Mouse (Mus musculus) heart, postnatal 14 days (tissue): ENCODE results near the gene Mrpl18. TPM values are rescaled to one million over a fixed set of nuclear protein-coding genes. Genes with fewer than 3 reads are reported as not detected.

ENCODE experiments used
- DNase-seq, 2 experiments: peaks; one replicate each; pipeline ENCODE4 v3.0.0; 2021 to 2022
- intact Hi-C: fragments of 180-260 bp; cut with DNase I; formaldehyde crosslinking; loops from one replicate; pipeline ENCODE4 v1.15.1; 2025
- microRNA-seq, 2 experiments: library from miRNA; unstranded; fragments of <30 nt; microRNA quantifications; one replicate each; pipeline ENCODE4 v1.2.0; 2021 to 2022
- total RNA-seq, 2 experiments: library from RNA; stranded (reverse); gene quantifications; 2 replicates each; pipeline ENCODE4 v1.2.3; 2021

The Mrpl18 gene
- total RNA-seq, 2 experiments from 2014 or later = 145 to 161 TPM

DNA sequence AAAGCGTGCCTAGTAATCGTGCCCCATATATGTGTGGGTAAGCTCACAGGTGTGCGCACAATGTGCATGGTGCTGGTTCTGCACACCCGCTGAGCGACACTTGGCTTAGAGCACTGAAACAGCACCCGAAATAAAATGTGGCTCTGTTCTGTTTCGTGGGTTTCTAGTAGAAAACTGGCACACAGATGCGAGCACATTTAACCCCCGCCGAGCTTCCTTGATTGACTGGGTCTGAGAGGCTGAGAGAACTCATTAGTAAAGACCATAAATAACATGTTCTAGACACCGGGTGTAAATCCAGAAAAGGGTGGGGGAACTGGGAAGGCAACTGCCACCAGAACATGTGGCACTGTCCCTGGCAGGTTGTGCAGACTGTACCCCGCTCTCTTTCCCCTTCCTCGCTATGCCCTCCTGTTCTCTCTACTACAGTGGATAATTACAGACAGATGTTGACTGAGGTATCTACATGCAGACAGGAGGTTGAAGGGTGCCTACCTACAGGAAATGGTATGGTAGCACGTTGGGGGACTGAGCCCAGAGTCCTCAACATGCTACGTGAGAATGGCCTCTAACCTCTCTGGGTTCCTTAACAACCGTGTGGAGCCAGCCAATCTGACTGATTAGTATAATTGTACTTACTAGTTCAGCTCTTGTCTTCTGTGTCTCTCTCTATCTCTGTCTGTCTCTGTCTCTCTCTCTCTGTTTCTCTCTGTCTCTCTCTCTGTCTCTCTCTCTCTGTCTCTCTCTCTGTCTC lies 43.7 kb downstream of the Mrpl18 start:
- no peak for DNase-seq
- intact Hi-C loops = no loop called here

DNA sequence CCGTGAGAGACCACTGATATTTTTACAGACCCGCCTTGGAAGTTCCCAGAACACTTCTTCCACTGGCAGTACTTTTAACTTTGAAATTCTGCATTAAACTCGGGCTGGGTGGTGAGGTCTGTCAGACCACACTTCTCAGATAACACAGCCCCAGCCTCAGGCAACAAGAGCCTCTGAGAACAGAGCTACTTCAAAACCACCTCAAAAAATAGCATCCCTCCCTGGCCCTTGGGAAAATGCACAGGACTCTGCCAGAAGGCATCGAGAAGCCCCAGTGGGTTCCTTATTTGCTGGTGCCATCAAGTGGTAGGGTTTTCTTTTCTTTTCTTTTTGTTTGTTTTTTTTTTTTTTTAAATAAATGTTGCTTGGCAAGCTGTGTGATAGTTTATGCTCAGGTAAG lies 47.5 kb downstream of the Mrpl18 start:
- intact Hi-C loops = no loop called here

DNA sequence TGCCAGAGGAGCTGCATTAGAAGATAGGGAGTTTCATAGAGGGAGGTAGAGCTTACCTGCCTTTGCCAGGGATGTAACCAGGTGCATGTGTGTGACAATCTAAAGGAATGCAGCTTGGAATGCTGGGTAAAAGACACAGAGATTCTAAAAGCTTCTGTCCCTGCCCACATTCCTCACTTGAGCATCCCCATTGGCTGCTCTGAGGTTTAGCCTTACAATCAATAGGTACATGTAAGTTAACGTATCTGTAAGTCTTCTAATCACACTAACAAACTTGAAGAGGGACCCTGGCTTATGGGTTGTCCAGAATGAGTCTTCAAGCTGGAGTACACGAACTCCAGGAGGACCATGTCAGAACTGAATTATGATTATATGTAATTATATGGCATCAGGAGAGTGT lies 48.1 kb downstream of the Mrpl18 start, which contains the start of gene Mas1:
Gene Mas1, minus strand, starts transcription at position 101 of the 400 bp plus-strand sequence.
- intact Hi-C loops = no loop called here
- DNase-seq = no peak

More for the DNA sequence above, 47.5 kb downstream of the Mrpl18 start:
- DNase-seq = no peak

DNA sequence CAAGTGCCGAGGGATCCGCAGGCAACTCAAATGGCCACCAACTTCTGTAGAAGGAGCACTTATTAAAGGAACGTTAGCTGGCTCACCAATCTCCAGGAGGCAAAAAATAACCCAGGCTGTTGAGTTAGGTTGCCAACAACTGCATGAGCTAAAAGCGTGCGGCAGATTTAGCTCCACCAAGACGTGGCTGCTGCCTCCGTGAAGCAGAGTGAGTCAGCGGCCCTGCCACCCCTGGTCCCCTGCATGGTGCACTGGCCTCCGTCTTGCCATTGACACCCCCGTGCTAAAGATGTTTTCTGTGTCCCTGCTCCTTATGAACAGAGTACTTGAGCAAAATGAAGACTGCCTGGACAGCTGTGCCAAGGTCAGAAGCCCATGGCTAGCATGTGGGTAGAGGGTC lies 49.3 kb downstream of the Mrpl18 start:
- intact Hi-C loops = no loop called here
- DNase-seq = peak; percentile 18 to 24

DNA sequence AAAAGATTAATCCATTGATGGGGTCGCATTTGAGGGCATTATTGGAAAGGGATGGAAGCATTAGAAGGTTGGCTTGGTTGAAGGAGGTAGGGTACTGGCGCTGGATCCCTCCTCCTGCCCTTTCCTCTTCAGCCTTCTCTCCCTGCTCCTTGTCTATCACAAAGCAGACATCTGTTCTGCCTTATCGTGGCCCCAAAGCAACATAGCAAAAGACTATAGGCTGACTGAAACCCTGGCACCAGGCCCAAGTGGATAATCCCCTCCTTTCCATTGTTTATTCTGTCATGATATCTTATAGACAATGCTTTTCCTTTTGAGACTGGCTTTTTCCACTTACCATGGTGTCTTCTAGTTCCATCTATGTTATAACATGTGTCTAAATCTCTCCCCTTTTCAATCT lies 50.7 kb downstream of the Mrpl18 start:
- intact Hi-C loops = no loop called here
- DNase-seq = no peak

DNA sequence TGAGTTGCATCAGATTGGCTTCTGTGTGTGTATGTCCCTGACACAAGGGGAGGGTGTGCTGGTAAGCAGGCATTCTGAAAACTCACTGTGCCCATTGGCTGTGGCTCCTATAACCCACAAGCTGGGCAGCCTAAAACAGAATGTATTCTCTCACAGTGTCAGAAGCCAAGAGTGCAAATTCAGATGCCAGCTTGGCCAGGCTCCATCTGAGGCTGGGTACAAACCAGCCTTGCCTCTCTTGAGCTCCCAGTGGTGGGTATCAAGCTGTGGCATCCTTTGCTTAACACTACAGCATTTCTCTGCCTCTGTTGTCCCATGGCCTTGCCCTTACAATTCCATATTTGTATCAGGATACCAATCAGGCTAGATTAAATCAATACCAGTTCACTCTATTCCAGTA lies 52.0 kb downstream of the Mrpl18 start:
- intact Hi-C loops = no loop called here
- DNase-seq = no peak

Small RNA genes within 50 kb of the gene (microRNA-seq; reads per million reads assigned to microRNA genes)
- 0 reads per million in 2 experiments for gene Gm24085

Other genes starting within 250 kb of the Mrpl18 start
- gene Slc22a1, start 240.5 kb downstream of the Mrpl18 start, total RNA-seq = 1 to 10 TPM; 6.5 to 9.0 TPM
- gene Igf2r, start 146.7 kb downstream of the Mrpl18 start, total RNA-seq = 100 to 1,000 TPM; 131 to 132 TPM
- gene Mas1, start 48.2 kb downstream of the Mrpl18 start, total RNA-seq = 1 to 10 TPM in 1 of 2 experiments, under 1 TPM in 1; 0.48 to 1.1 TPM
- 1 to 10 TPM; 3.6 to 4.1 TPM for gene Mrgprh, start 40.3 kb downstream of the Mrpl18 start, total RNA-seq
- gene Pnldc1, start 6.1 kb downstream of the Mrpl18 start, total RNA-seq = 1 to 10 TPM; 1.1 to 1.2 TPM
- gene Tcp1, start 644 bp downstream of the Mrpl18 start, total RNA-seq = 100 to 1,000 TPM; 171 to 198 TPM
- under 1 TPM; 0.29 to 0.31 TPM for gene Acat3, start 24.3 kb upstream of the Mrpl18 start, total RNA-seq
- gene Acat2, start 44.4 kb upstream of the Mrpl18 start, total RNA-seq = 1 to 10 TPM; 8.2 to 9.6 TPM
- 10 to 100 TPM; 38.8 to 41.1 TPM for gene Wtap, start 77.8 kb upstream of the Mrpl18 start, total RNA-seq
- gene Sod2, start 90.5 kb upstream of the Mrpl18 start, total RNA-seq = 100 to 1,000 TPM; 905 to 941 TPM
- under 1 TPM; 0.31 to 0.44 TPM for gene Gpr31b, start 136.0 kb upstream of the Mrpl18 start, total RNA-seq
- not detected for gene Tcp10b, start 144.8 kb upstream of the Mrpl18 start, total RNA-seq
- not detected for gene Unc93a, start 215.5 kb upstream of the Mrpl18 start, total RNA-seq